Mouse (Mus musculus): Measurements from ENCODE around the gene Snx25. TPM values are rescaled to one million over a fixed set of nuclear protein-coding genes. Genes with fewer than 3 reads are reported as not detected.

Gene Snx25
- polyA plus RNA-seq, 1 experiment from 2014 or later = 10.5 TPM

DNA sequence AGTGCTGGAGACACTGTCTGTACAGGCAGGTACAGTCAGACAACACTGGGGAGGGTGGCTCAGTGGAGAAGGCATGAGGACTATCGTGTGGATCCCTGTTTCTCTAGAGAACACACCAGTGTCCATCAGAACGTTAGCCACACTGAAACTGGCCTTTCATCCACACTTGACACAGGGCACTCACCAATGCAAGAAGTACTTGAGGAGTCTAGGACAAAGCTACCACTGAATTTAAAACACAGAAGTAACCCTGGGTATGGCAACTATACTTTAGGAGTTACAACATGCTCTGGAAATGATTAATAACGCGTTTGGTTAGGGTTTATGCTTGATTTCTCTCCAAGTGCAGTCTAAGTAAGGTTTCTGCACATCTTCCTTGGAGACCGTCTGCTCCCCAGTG lies 79.2 kb downstream of the Snx25 start:
- ATAC-seq (replicated peaks) = no peak
- Histone ChIP-seq H3K4me2 (no peak overlapping the region), H3K9me3 (no peaks in the 10 kb centered on the region), H3K4me1 (no peaks in the 10 kb centered on the region), H3K27ac (no peak overlapping the region), H3K9ac (no peak overlapping the region), H3K27me3 (replicated peaks) (no peaks in the 10 kb centered on the region), H3K4me3 (no peak overlapping the region), H3K36me3 (replicated peaks) (no peaks in the 10 kb centered on the region)
- 95% methylated on average over 5 of the region's 5 CpGs for WGBS

DNA sequence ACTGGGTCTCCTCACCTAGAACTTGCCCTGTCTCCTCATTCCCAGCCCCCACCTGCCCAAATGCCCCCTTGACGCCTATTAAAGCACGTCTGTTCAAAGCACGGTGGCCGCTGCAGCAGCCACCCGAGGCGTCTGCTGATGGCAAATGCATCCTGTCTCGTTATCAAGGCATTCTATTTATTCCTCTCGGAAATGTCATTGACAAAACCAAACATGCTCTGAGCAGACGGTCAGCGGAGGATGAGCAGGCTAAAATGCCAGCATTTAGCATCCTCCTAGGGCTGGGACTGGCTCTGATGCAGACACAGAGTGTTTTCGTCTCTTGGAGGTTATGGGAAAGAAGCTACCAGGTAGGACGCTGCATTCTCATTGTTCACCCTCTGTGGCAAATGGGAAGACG lies 111.7 kb downstream of the Snx25 start:
- H3K9ac ChIP-seq = no peak overlapping the region
- ATAC-seq (replicated peaks) = no peak
- H3K4me1 ChIP-seq = no peaks in the 10 kb centered on the region
- no peak overlapping the region for H3K27ac ChIP-seq
- H3K9me3 ChIP-seq = no peaks in the 10 kb centered on the region
- no peaks in the 10 kb centered on the region for H3K27me3 ChIP-seq (replicated peaks)
- H3K36me3 ChIP-seq (replicated peaks) = peaks cover 14% of the 10 kb centered on the region; the same call in 1 of the 2 replicates
- no peak overlapping the region for H3K4me2 ChIP-seq
- H3K4me3 ChIP-seq = no peak overlapping the region
- 59% methylated on average over 13 of the region's 13 CpGs for WGBS

- ATAC-seq (replicated peaks) = no peak
- 70% methylated on average over 1 of the region's 1 CpGs for WGBS
These were observed 112.3 kb downstream of the Snx25 start for GRCm38 (mm10) chr8:46039666-46040065.

DNA sequence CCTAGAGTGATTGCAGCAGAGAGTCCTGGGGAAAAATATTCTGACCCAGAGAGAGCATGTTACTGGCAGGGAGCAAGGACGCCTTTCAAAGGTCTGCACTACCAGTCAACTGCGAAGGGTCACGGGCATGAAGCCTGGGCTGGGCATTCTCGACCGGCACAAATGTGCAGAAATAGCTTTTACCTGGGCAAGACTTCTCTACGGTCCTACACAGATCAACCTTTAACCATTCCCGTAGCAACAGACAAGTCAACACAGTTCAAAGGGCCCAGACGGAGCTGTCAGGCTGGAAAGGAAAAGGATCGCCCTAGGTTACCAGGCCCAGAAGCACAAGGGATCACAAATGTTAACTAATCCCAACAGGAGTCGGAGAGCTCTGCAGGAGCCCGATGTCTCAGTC lies 115.7 kb downstream of the Snx25 start:
- no peak overlapping the region for H3K4me2 ChIP-seq
- H3K9ac ChIP-seq = no peak overlapping the region
- 0 out of 2 replicates have a peak, but pooled peaks cover 6% of the 10 kb centered on the region for H3K36me3 ChIP-seq (replicated peaks)
- no peak overlapping the region for H3K27ac ChIP-seq
- H3K4me3 ChIP-seq = no peak overlapping the region
- no peaks in the 10 kb centered on the region for H3K4me1 ChIP-seq
- H3K27me3 ChIP-seq (replicated peaks) = no peaks in the 10 kb centered on the region
- no peak for ATAC-seq (replicated peaks)
- WGBS = 66% methylated on average over 11 of the region's 11 CpGs
- no peaks in the 10 kb centered on the region for H3K9me3 ChIP-seq

More at GRCm38 (mm10) chr8:46039666-46040065, 112.3 kb downstream of the Snx25 start:
- Histone ChIP-seq H3K27ac (no peak overlapping the region), H3K9ac (no peak overlapping the region), H3K4me2 (no peak overlapping the region), H3K27me3 (replicated peaks) (no peaks in the 10 kb centered on the region), H3K4me3 (no peak overlapping the region), H3K9me3 (no peaks in the 10 kb centered on the region), H3K36me3 (replicated peaks) (peaks cover 11% of the 10 kb centered on the region; the same call in 1 of the 2 replicates), H3K4me1 (no peaks in the 10 kb centered on the region)

DNA sequence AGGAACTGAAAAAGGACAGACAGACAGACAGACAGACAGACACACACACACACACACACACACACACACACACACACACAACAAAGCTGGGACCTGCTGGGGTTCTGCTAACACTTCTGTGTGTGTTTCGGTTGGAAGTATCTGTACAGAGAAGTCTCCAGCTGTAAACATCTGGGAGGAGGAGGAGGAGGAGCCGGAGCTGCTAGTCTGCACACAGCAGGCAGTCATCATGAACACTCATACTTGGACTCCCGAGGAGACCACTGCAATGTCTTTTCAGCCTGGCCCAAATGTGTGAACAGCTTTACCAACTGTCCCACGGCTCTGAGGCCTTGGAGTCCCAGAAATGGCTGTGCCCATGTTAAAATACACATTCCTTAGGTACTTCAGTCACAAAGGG lies 127.6 kb downstream of the Snx25 start:
- WGBS = 68% methylated on average over 4 of the region's 4 CpGs
- no peaks in the 10 kb centered on the region for H3K9me3 ChIP-seq

GRCm38 (mm10) chr8:46022758-46023157 lies 129.2 kb downstream of the Snx25 start:
- 95% methylated on average over 9 of the region's 9 CpGs for WGBS
- Histone ChIP-seq H3K4me1 (no peaks in the 10 kb centered on the region), H3K27me3 (replicated peaks) (no peaks in the 10 kb centered on the region), H3K4me3 (no peak overlapping the region), H3K36me3 (replicated peaks) (no peaks in the 10 kb centered on the region), H3K27ac (no peak overlapping the region), H3K9ac (no peak overlapping the region), H3K4me2 (no peak overlapping the region), H3K9me3 (no peaks in the 10 kb centered on the region)
- ATAC-seq (replicated peaks) = no peak

More for the DNA sequence above, 127.6 kb downstream of the Snx25 start:
- no peaks in the 10 kb centered on the region for H3K36me3 ChIP-seq (replicated peaks)
- no peak overlapping the region for H3K9ac ChIP-seq
- no peaks in the 10 kb centered on the region for H3K27me3 ChIP-seq (replicated peaks)
- ATAC-seq (replicated peaks) = no peak
- H3K4me3 ChIP-seq = no peak overlapping the region
- no peak overlapping the region for H3K27ac ChIP-seq
- no peak overlapping the region for H3K4me2 ChIP-seq
- no peaks in the 10 kb centered on the region for H3K4me1 ChIP-seq

- Histone ChIP-seq H3K36me3 (replicated peaks) (no peaks in the 10 kb centered on the region), H3K4me3 (no peak overlapping the region), H3K9me3 (no peaks in the 10 kb centered on the region), H3K9ac (no peak overlapping the region), H3K4me1 (no peaks in the 10 kb centered on the region), H3K27me3 (replicated peaks) (no peaks in the 10 kb centered on the region), H3K27ac (no peak overlapping the region), H3K4me2 (no peak overlapping the region)
- 88% methylated on average over 9 of the region's 9 CpGs for WGBS
- no peak for ATAC-seq (replicated peaks)
These were observed 129.8 kb downstream of the Snx25 start for GRCm38 (mm10) chr8:46022203-46022602.

DNA sequence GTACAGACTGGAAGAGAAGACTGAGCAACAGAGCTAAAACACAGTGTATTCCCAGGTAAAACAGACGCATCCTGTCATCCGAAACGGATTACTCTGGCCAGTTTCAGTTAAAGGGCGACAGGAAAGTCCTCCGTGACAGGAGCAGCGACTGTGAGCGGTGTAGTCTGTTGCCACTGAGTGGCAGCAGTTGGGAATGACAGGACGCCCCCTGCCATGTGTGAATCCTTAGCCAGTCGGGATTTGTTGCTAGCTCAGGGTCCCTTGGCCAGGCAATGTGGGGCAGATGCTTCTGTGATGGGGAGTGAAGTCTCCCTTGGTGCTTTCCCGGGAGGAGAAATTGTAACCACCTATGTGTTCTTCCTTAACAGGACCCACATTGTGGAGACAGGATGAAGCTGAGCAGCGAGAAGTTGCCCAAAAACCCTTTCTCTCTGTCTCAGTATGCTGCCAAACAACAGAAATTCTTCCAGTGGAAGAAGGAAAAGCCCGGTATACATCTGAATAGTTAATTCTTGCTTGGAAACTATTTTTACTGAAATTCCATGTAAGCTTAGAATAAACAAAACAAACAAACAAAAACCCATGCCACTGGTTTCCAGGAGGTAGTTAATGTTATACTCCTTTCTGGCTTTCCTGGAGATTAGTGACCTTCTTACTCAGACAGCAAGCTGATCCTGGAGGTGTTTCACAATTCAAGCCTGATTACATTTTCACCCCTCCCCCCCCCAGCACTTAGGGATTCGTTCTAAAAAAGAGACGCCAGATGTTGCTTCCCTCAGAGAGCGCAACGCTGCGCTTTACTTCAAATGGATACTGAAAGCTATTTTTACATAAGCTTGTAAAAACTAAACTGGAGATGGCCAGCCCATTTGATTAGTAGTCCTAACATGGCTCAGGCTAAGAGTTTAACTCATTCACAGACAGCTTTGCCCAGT lies 140.9 kb downstream of the Snx25 start:
- H3K27me3 ChIP-seq (replicated peaks) = no peaks in the 10 kb centered on the region
- H3K4me2 ChIP-seq = peak overlapping the region; percentile 42
- H3K4me1 ChIP-seq = peaks cover 11% of the 10 kb centered on the region
- peak; percentile 66; the same call in 1 of the 2 replicates for ATAC-seq (replicated peaks)
- H3K9me3 ChIP-seq = no peaks in the 10 kb centered on the region
- H3K27ac ChIP-seq = no peak overlapping the region
- 10% methylated on average over 17 of the region's 17 CpGs for WGBS
- no peak overlapping the region for H3K9ac ChIP-seq
- H3K4me3 ChIP-seq = 0 out of 2 replicates have a peak overlapping the region, but pooled peaks have one; percentile 6
- H3K36me3 ChIP-seq (replicated peaks) = no peaks in the 10 kb centered on the region

DNA sequence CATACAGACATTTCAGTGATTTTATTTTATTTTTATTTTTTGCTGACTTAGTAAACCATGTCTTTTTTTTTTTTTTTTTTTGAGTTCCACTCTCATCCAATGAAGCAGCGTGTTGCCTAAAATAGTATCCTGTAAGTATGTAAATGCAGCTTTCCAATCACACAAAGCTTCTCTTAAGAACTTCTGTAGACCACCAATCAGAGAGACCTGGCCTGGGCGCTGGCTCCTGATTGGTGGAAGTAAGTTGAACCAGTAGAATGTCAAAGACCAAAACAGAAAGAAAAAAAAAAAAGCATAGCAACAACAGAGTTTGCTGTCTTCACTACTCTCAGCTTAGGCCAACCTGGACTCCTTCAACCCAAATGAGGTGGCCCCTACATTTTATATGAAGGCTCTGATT lies 141.7 kb downstream of the Snx25 start:
- H3K4me3 ChIP-seq = 0 out of 2 replicates have a peak overlapping the region, but pooled peaks have one; percentile 6
- H3K27me3 ChIP-seq (replicated peaks) = no peaks in the 10 kb centered on the region
- H3K4me2 ChIP-seq = peak overlapping the region; percentile 42
- peaks cover 11% of the 10 kb centered on the region for H3K4me1 ChIP-seq
- no peaks in the 10 kb centered on the region for H3K36me3 ChIP-seq (replicated peaks)
- H3K27ac ChIP-seq = no peak overlapping the region
- H3K9ac ChIP-seq = no peak overlapping the region
- WGBS = 45% methylated on average over 2 of the region's 2 CpGs
- 0 out of 2 replicates have a peak, but pooled peaks have one; percentile 33 for ATAC-seq (replicated peaks)
- H3K9me3 ChIP-seq = no peaks in the 10 kb centered on the region

GRCm38 (mm10) chr8:46007050-46007672 lies 144.8 kb downstream of the Snx25 start:
- Histone ChIP-seq H3K27me3 (replicated peaks) (no peaks in the 10 kb centered on the region), H3K4me3 (no peak overlapping the region), H3K9ac (no peak overlapping the region), H3K4me1 (peaks cover 11% of the 10 kb centered on the region), H3K9me3 (no peaks in the 10 kb centered on the region), H3K4me2 (no peak overlapping the region), H3K36me3 (replicated peaks) (no peaks in the 10 kb centered on the region), H3K27ac (no peak overlapping the region)
- ATAC-seq (replicated peaks) = no peak
- 86% methylated on average over 3 of the region's 3 CpGs for WGBS

DNA sequence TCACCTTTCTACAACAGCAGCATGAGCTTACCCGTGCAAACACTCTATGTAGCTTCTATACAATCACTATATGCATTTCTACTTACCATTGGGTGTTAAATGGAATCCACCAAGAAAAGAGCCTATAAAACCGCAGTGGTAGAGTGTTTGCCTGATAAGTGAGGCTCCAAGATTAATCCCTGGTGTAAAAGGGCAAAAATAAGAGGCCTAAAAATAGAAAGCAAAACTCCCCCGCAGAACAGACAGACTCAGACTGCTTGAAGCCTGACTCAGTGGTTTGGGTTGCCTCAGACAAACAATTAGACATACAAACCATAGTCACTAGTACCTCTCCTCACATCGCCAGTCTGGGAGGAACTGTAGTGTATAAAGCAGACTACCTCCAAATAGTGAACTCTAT lies 146.4 kb downstream of the Snx25 start, which contains the start of gene Ankrd37:
TSS of gene Ankrd37 (minus strand) at position 112 of the 400 bp plus-strand sequence.
- no peak within 1 kb of the TSS for H3K9ac ChIP-seq
- H3K36me3 ChIP-seq (replicated peaks) = no peaks in the 10 kb centered on the region

More for the DNA sequence above, 146.4 kb downstream of the Snx25 start, which contains the start of gene Ankrd37:
- no peaks in the 10 kb centered on the region for H3K9me3 ChIP-seq
- H3K27ac ChIP-seq = no peak within 1 kb of the TSS
- H3K4me2 ChIP-seq = no peak within 1 kb of the TSS
- ATAC-seq (replicated peaks) = no peak
- 76% methylated on average over 4 of the region's 4 CpGs for WGBS
- no peaks in the 10 kb centered on the region for H3K27me3 ChIP-seq (replicated peaks)
- no peak within 1 kb of the TSS for H3K4me3 ChIP-seq
- peaks cover 5% of the 10 kb centered on the region for H3K4me1 ChIP-seq
